Mouse (Mus musculus) CH12.LX (cell line): ENCODE measurements around the gene Fgfr2.

Experiments used
- CHD2 ChIP-seq: IDR thresholded peaks from 2 replicates; pipeline ENCODE4 v1.6.1; 2011; ENCODE audit warnings: low read length, improper control_type of control experiment
- CTCF ChIP-seq, 2 experiments: IDR thresholded peaks in 1 of 2; conservative IDR thresholded peaks in 1 of 2; 2 replicates each; pipeline ENCODE4 v1.5.1; 2011 to 2012; ENCODE audit warnings: low read depth in 2 of 2, low read length in 2 of 2, improper control_type of control experiment in 1 of 2, inconsistent platforms in 1 of 2, mild to moderate bottlenecking in 1 of 2, moderate library complexity in 1 of 2
- EP300 ChIP-seq: IDR thresholded peaks from 2 replicates; pipeline ENCODE4 v1.6.1; 2011; ENCODE audit warnings: low read length, improper control_type of control experiment
- ETS1 ChIP-seq: conservative IDR thresholded peaks from 2 replicates; pipeline ENCODE4 v1.6.1; 2012; ENCODE audit warnings: low read depth, mild to moderate bottlenecking, inconsistent platforms, low read length, improper control_type of control experiment, moderate library complexity
- JUN ChIP-seq: IDR thresholded peaks from 2 replicates; pipeline ENCODE4 v1.6.1; 2011; ENCODE audit warnings: low read depth, mild to moderate bottlenecking, low read length, improper control_type of control experiment, moderate library complexity; ENCODE audit not compliant: insufficient read depth
- KAT2A ChIP-seq: IDR thresholded peaks from 2 replicates; pipeline ENCODE4 v1.6.1; 2012; ENCODE audit warnings: low read length, improper control_type of control experiment, inconsistent platforms; ENCODE audit not compliant: insufficient replicate concordance
- MXI1 ChIP-seq: IDR thresholded peaks from 2 replicates; pipeline ENCODE4 v1.6.1; 2011; ENCODE audit warnings: mild to moderate bottlenecking, low read depth, low read length, improper control_type of control experiment
- MYC ChIP-seq: IDR thresholded peaks from 2 replicates; pipeline ENCODE4 v1.6.1; 2011; ENCODE audit warnings: low read depth, mild to moderate bottlenecking, improper control_type of control experiment, low read length
- POLR2A ChIP-seq: IDR thresholded peaks from 2 replicates; pipeline ENCODE4 v1.6.1; 2011; ENCODE audit warnings: low read depth, mild to moderate bottlenecking, improper control_type of control experiment, low read length
- POLR2AphosphoS2 ChIP-seq: IDR thresholded peaks from 2 replicates; pipeline ENCODE4 v1.6.1; 2011; ENCODE audit warnings: low read depth, low read length, improper control_type of control experiment
- SIN3A ChIP-seq: IDR thresholded peaks from 2 replicates; pipeline ENCODE4 v1.6.1; 2012; ENCODE audit warnings: low read length, improper control_type of control experiment, inconsistent platforms
- SMC3 ChIP-seq: IDR thresholded peaks from 2 replicates; pipeline ENCODE4 v1.6.1; 2011; ENCODE audit warnings: low read depth, low read length, improper control_type of control experiment

DNA sequence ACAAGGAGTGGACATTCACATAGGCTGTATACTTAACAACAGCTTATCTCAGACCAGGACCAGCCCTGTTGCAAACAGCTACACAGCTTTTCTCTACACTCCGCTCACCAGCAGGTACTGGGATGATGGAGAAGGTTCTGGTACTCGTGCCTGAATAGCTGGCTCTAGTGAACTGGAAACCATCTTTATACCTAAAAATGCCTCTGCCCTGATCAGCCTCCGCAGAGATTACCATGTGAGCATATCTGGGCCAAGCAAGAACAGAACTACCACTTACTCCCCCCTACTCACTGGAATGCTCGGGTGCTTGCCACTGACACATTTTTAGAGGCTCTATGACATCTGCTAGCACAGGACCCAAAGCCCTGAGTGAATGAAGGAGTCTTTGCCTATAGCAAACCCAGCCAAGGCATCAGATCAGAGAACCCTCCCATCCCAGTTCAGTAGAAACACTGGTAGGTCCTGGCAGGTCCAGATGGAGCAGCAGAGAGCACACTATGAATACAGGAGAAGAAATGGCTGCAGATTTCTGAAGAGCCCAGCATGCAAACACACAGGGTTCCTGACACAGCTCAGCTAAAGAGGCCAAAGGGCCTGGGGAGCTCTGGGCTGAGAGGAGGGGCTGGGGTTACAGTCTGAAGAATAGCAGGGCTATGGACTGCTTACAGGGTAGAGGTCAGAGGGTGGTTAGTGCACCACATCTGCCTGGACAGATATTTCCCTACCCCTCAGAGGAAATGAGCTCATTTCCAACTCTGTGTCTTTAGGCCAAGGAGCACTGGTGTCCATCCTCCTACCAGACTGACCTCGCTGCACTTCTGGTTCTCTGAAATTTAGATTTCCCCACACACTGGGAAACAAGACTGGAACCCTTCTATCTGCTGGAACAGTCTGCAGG is 323.8 kb downstream of the Fgfr2 start:
- TF ChIP-seq POLR2A (no peak), SIN3A (no peak), CTCF (conservative IDR thresholded peaks at IDR 0.05 in 1 of 2, IDR thresholded peaks at IDR 0.05 in 1 of 2; ENCODE audit: low read depth in 2 of 2, low read length in 2 of 2) (no peak), POLR2AphosphoS2 (no peak), ETS1 (no peak), EP300 (no peak), SMC3 (no peak), JUN (no peak), KAT2A (no peak), CHD2 (no peak), MXI1 (no peak), MYC (no peak)
